Mouse (Mus musculus) adrenal gland, adult 2 months (tissue): Measurements from ENCODE around the gene Tfeb. TPM values are rescaled to one million over a fixed set of nuclear protein-coding genes. Genes with fewer than 3 reads are reported as not detected.

Experiments used
- DNase-seq: peaks from one replicate; pipeline ENCODE4 v3.0.0; 2021
- polyA plus RNA-seq: library from polyadenylated mRNA; depleted of rRNA; stranded (reverse); fragments of >200 nt; gene quantifications from 2 replicates; pipeline ENCODE4 v1.2.3, GENCODE M21; 2012
- total RNA-seq, 2 experiments: library from RNA; stranded (reverse); gene quantifications; 2 replicates each; pipeline ENCODE4 v1.2.3; 2021

The Tfeb gene
- total and polyA plus RNA-seq, 3 experiments: 14.7 to 100.0 (median 24.5) TPM

DNA sequence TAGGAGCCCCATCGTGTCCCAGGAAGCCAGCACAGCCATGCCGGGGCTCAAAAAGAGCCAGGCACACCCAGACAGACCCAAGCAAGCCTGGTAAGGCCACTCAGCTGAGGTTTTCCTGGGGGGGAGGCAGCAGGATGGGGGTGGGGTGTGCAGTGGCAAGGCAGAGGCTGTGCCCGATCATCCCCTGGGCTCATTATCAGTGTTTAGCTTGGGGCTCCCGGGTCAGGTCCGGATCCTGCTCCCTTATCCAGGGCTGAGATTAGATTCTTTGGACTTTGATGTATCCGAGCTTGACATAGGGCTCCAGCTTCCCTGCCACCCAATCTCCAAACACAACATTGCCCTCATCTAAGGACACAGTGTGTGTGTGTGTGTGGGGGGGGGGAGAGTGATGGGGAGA is 24.9 kb upstream of the Tfeb start:
- DNase-seq: no peak

DNA sequence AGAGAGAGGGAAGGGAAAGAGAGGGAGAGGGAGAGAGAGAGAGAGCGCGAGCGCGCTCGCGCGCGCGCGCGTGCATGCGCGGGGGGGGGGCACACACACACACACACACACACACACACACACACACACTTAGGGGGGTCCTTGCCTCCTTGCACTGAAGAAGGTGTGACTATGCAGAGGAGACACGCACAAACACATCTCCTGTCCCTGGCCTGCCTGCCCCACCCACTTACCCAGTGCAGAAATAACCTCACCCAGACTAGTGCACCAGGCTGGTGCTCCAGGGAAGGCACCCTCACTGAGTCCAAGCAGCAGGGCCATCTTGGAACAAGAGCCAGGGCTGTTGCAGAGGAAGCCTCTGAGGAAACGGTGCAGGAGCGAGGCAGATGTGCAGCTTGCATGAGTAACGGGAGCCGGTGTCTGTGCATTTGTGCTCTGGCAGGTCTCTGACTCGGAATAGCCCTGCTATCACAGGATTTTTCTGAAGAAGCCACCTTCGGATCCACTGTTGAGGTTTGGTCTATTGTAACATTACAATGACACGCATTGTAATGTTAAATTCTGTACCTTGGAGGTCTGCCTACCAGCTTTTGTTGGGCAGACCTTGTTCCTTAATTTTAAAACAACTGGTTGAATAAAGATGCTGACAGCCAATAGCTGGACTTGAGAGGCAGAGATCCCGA is 23.8 kb upstream of the Tfeb start:
- DNase-seq: no peak

DNA sequence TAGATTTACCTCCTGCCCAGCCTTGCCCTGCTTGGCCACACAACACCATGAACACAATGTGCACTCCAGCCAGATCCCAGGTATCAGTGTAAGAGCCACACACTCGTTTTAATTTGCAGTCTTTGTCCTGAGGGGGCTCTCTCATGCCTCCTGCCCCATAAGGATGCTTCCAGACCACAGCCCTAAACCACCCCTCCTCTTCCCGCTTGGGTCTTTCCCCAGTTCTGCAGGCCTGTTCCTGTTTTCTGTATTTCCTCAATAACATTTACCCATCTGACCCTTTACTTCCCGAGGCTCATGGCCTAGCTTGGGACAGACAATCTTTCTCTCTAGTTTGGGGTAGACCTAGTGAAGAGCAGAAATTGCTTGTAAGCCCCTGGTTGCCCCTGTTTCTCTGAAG is 21.8 kb upstream of the Tfeb start:
- DNase-seq: no peak

DNA sequence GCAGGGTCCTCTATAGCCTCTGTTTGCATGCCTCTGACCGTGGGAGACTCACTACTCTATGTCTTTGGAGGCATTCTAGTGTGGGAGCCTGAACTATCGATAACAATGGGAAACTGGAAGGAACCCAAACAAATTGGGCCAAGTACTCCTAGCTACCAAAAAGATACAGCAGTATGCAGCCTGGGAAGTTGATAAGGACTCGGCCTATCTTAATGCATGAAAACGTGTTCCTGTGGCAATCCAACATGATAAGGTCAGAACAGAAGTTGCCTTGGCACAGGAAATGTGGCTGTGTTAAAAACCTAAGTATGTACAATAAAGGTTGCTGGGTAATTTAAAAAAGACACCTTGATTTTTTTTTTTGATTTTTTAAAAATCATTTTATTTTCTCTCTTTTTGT is 15.6 kb upstream of the Tfeb start:
- DNase-seq: no peak

DNA sequence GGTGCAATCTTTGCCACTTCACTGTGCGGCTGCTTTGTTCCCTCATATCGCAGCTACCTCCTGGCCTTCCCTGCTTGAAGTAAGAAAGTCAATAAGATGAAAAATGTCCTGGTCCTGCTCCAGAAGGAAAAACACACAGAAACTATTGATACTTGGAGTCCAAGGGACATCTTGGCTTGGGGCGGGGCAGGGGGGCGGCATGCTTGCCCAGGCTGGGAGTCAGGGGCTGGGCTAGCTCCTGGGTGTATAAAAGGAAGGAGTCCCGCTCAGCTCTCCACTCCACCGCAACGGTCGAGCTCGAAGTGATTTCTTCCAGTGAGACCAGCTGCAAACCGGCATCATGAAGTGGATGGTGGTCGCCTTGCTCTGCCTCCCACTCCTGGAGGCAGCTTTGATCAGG is 10.3 kb upstream of the Tfeb start, which contains the start of gene Pgc:
TSS of gene Pgc (plus strand) at position 277 of the 400 bp plus-strand sequence.
- DNase-seq: no peak

DNA sequence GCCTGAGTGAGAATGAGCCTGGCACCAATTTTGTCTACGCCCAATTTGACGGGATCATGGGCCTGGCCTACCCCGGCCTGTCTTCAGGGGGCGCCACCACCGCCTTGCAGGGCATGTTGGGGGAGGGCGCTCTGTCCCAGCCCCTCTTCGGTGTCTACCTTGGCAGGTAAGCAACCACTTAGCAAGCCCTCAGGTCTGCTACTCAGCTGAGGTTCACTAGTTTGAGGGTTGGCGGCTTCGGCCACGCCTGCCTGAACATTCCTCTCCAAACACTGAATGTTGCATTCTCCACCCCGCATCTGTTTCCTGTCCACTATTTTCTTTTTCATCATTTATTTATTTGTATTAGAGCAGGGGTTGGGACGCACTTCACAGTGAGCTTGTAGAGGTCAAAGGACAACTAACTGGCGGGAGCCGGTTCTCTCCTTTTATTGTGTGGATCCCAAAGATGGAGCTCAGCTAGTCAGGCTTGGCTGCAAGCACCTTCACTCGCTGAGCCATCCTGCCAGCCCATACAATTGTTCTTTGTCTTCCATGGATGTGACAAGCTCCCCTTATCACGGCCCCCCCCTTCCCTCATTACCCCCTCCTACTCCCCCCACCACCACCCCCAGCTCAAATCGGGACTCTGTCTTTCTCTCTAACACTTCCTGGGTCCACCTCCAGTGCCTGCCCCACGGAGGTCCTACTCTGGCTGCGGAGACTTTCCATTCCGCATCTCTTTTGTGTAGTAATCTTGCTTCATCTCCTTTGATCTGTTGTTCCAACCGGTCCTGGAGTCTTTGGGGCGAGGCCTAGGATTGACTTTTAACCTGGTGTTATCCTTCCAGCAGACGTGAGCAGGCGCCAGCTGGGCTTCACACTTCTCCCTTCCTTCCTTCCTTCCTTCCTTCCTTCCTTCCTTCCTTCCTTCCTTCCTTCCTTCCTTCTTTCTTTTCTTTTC is 5.9 kb upstream of the Tfeb start:
- DNase-seq: no peak

DNA sequence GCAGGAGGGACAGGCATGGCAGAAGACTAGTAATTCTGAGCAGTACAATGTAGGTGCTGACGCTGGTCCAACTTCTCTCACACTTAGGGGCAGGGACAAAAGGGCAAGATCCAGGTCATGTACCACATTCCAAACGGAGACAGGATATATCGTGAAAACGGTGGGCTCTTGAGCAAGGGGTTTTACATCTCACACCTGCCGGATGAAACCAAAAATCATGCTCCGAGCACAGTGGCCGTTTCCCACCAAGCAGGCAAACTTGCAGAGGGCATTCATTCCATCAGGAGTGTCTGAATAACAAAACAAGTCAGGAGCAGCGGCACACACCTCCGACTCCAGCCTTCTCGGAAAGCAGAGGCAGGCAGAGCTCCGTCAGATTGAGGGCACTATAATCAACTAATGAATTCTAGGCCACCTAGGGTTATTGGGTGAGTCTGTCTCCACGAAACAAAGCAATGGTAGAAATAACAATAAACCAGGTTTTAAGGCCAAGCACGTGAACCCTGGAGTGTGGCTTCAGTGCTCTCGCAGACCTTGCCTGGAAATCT is 1.2 kb upstream of the Tfeb start:
- no peak for DNase-seq

DNA sequence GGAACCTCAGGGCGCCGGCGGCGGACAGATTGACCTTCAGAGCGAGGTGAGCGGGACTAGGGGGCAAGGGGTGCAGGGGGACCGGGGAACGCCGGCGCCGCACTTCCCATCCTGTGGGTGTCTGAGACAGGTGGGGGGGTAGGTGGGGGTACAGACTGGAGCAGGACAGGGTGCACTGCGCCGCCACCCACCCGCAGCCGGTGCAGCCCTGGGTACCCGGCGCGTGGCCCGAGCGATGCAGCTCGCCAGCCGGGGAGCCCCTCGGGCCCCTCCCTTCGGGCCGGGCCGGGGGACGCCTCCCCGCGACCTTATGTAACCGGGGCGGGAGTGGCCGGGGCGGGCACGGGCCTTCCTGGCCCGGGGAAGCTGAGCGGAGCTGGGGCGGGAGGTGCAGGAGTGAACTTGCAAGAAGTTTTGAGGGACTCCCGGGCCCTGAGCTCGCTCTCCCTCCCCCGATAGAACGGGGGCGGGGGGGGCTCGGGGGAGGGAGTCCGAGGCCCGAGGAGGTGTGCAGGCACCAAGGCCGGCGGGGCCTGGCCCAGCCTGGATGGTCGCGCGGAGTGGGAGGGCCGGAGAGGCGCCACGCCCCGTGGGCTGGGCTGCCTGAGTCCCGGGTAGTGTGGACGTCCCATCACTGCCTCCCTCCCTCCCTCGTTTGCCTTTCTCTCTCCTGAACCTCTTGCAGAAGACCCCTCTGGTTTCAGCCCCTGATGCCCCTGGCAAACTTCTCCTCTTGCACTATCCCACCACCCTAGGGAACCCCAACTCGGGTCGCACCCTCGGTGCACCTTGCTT is 638 bp downstream of the Tfeb start:
- peak; percentile 96 for DNase-seq

DNA sequence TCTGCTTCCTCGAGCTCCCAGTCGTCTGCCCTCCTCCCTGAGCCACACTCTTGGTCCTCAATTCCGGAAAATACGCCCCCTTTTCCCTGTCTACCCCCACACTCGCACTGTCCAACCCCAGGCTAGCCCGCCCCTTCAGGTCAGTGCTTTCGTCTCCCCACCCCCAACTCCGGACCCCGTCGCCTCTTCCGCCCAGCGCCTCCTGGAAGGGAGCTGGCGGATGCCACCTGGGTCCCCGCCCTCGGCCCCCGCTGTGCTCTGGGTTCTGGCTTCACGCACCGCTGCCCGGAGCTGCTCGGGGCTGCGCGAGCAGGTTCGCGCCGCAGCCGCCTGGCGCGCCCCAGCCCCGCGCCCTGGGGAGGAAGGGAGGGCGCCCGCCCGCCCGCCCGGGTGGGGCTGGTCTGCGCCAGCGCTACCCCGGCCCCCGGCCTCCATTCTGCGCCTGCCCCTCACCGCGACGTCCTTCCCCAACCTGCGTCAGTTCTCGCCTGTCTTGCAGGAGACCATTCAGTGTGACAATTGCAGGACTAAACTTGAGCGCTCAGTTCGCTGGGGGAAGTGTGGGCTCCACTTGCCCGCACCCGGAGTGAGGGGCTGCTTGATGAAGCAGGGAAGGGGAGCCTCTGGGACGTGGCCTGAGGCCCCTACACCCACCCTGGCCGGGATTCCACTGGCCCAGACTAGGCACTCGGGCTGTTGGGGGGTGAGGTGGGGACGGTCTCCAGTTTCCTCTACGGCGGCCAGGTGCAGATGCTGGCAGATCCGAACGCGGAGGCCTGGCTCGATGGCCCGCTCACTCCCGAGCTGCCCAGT is 1.4 kb downstream of the Tfeb start:
- no peak for DNase-seq

DNA sequence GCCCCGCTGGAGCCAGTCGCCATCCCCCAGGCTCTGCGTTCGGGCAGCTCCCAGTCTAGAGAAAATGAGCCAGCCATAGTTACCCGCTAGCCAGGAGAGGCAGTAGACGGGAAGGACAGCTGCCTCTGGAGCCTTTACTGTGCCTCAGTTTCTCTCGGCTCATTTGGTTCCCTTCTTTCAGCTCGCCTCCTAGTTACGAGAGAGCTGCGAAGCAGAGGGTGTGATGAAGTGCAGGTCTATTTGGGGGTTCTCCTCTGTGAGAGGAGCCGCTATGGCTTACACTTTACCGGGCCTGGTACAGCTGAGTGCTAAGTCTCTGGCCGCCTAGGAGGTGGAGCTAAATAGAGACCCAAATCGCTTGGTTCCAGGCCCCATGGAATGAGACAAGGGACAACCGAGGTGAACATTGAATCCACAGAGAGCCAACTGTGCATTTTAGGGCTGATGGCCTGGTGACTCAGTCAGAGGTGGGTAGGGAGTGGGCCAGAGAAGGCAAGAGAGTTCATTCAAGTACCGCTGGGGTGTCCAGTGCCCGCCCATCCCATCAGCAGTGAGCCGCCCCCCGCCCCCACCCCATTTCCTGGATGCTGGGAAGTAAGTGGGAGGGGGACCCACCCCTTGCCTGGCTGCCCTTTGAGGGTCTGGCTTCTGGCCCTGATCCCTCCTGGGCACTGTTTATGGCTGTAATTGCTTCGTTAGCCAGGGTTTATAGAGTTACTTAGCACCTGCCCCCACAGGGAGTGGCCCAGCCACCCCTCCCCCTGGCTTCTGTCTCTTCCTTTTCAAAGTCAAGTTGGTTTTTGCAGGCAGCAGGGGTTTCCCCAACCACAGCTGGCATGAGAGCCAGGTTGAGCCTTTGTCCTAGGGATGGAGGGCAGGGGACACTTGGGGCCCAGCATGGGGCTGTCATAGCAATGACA is 2.3 kb downstream of the Tfeb start:
- DNase-seq: no peak

DNA sequence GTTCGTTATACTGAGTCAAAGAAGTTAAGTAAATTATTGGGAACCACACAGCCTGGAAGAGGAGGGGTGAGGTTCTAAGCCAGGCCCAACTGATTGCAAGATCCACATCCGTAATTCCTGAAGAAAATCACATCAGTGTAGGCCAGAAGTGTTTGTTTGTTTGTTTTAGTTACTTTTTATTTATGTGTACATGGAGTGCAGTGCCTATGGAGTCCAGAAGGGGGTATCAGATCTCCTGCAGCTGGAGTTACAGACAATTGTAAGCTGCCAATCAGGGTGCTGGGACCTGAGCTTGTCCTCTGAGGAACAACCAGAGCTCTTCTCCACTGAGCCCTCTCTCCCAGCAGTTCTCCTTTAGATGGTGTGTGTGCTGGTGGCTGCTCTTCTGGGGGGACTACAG is 3.4 kb downstream of the Tfeb start:
- DNase-seq: no peak

DNA sequence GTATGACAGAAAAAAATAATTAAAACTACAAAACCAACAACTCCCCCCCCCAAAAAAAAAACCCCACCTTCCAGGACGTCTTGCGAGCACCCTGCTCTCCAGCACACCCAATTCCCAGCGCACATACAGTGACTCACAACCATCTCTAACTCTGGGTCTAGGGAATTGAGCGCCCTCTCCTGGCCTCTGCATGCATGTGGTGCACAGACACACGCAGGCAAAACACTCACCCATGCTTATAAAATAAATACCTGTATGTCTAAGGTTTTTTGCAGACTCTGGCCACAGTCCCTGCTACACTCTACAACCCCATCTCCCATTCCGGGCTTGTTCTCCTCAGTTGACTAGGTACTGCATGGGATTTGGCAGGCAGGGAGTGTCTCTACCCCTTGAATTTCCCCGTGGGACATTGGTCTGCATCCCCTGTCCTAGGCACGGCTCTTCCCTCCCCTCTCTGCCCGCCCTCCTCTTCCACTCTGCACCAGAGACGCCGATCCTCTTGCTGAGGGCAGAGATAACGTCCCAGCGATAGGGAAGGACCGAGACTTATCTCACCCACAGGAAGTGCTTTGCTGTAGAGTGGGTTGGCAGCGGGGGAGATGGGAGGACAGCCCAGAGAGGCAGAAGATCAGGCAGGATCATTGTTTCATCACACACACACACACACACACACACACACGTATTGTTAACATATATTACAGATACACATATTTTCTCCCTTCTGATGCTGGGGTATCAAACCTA is 6.3 kb downstream of the Tfeb start:
- no peak for DNase-seq

DNA sequence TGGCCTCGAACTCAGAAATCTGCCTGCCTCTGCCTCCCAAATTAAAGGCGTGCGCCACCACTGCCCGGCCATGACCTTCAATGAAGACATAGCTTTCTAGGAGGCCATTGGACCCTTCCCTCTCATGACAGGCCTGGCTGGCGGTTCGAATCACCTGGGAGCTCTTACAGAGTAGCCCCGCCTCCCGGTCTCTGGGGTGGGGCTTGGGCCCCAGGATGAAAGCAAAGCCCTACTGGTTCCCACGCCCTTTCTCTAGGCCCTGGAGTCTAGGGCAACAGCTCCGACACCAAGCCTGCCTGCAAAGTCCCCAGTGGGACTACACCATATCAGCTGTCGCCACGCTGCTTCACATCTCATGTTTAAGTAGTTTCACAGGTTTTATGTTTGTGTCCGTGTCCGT is 7.3 kb downstream of the Tfeb start:
- DNase-seq: no peak

DNA sequence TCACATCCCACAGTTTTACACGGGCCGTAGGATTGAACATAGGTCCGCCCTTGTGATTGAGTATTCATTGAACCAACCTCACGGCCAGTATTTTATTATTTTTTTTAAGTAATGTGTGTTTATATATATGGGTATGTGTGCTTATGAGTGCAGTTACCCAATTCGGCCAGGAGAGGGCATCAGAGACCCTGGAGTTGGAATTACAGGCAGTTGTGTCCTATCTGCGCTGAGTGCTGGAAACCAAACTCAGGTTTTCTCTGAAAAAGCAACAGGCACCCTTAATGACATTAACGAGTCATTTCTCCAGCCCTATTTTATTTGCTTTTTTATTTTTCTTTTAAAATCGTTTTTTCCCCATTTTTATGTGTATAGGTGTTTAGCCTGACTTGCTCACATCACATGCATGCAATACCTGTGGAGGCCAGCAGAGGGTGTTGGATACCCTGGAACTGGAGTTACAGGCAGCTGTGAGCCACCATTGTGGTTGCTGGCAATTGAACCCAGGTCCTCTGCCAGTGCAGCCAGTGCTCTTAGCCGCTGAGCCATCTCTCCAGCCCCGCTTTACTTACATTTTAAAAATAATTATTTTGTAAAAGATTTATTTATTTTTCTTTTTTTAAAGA is 8.0 kb downstream of the Tfeb start:
- DNase-seq: no peak

DNA sequence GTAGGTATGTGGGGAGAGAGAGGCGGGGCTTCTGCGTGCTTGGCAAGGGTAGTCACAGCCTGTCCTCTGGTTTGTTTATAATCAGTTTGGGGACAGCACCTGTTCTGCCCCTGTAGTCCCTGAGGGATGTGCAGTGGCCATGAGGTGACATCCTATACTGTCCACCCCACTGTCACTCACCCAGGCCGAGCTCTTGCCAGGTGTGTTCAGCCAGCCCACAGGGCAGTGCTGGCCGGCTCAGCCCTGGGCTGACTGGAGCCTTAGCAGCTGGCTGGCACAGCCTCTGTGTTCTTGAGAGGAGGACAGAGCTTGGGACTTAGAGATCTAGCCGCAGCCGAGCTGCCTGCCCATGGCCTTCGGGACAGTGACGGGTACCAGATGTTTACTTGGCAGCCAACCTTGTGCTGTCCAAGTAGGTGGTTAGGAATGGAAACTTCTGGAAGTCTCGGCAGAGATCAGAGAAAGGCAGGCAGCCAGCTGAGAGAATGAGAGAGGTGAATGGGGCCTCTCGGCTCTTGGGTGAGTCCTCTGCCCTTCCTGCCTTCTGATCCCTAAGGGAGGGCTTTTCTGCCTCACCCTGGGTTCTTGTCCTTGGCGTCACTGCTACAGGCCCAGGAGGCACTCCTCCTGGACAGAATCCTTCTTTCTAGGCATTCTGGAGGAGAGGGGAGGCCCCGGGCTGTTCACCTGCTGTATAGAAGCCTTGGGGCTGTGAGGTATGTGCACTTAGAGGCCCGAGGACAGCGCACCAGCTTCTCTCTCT is 12.1 kb downstream of the Tfeb start:
- peak; percentile 63 for DNase-seq

DNA sequence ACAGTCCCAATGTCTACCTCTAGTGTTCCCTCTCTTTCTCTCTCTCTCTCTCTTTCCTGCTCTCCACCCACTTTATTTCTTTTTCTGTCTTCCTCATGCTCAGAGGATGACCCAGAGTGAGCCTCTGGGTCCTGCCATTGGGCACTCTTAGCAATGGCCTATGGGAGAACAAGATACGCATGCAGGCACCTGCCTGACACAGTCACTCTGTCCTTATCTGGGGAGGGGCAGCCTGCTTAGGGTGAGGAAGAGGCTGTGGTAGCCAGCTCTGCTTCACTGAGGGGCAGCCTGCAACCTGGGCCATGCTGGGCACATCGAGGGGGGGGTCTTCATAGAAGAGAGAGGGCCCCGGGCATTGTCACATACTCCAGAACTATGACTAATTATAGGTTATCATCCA is 12.8 kb downstream of the Tfeb start:
- DNase-seq: no peak

DNA sequence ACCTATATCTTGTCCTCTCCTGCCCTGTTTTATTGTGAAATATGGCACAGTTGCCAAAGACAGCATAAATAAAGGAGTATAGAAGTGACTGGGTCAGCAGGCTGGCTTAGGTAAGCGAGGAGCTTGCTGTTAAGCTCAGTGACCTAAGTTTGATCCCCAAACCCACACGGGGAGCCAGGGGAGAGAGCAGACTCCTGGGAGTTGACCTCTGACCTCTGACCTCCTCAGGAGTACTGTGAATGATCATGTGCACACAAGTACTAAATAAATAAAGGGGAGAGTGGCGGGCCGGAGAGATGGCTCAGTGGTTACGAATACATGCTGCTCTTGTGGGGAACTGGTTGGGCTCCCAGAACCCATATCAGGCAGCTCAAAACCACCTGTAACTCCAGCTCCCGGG is 13.3 kb downstream of the Tfeb start:
- no peak for DNase-seq

DNA sequence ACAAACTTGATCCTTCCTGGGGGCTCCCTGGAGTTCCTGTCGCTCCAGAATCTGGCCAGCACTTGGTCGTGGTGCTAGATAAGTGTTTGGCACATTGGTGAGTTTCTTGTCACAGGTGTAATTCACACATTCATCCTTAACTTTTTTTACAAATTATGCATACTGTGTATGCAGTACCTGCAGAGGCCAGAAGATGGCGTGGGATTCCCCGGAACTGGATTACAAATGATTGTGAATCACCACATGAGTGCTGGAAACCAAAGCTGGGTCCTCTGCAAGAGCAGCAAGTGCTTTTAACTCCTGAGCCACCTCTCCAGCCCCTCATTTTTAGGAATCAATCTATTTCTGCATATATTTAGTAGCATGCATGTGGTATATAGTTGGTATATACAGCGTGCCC is 15.0 kb downstream of the Tfeb start:
- DNase-seq: no peak
